Mouse (Mus musculus) kidney, adult 2 months (tissue): ENCODE results near the gene Ctps.

ENCODE experiments used
- CTCF ChIP-seq: fragments of 200-500 bp; conservative IDR thresholded peaks from 2 replicates; pipeline ENCODE4 v1.5.1; 2011; ENCODE audit warnings: low read depth, mild to moderate bottlenecking, control low read depth, low read length, moderate library complexity, mixed read lengths; ENCODE audit not compliant: insufficient read depth, insufficient read length
- POLR2A ChIP-seq: fragments of 200-500 bp; IDR thresholded peaks from one replicate; pipeline ENCODE4 v1.6.1; 2011; ENCODE audit warnings: low read depth, low read length, control low read depth

DNA sequence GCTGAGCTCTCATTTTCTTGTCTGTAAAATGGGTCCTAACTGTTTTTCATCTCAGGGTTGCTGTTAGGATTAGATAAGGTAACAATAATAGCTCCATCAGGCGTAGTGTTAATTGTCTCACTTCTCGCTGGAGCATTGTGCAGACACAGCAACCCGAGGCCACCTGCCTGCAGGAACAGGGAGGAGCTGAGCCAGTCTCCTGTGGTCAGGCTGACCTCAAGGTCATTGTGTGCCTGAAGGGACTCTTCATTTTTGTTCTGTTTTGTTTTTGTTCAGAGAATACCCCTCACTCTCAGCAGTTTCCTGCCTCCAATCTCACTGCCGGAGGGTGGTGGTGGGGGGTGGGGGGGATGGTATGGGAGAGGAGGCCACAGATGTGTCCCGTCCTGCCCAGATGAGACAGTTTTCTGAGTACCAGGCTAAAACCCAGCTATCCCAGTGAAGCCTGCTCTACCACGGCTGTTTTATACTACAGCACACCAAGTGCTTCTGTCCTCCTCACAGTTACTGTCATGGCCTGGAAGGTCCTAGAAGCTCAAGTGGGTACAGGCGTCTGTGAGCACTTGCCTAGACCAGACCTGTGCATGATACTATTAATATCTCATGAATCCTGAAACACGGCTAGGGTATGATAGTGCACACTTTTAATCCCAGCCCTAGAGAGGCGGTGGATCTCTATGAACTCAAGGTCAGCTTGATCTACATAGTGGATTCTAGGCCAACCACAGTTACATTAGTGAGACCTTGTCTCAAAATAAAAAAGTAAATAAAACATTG lies 42.4 kb upstream of the Ctps start:
- TF ChIP-seq CTCF (no peak), POLR2A (no peak)
